Mouse (Mus musculus) layer of hippocampus, adult 18-20 months (tissue): ENCODE results near the gene Vipas39. TPM values are rescaled to one million over a fixed set of nuclear protein-coding genes. Genes with fewer than 3 reads are reported as not detected.
"Not testable (repeated sequence)": the region's sequence is repeated elsewhere in the genome, so short reads cannot be mapped to it uniquely, and the experiment has no call there.

ENCODE experiments used
- DNase-seq, 2 experiments: peaks; one replicate each; pipeline ENCODE4 v3.0.0; 2022; ENCODE audit warnings: low spot score in 2 of 2
- total RNA-seq, 2 experiments: library from RNA; stranded (reverse); gene quantifications; 2 replicates each; pipeline ENCODE4 v1.2.3; 2021

Vipas39 gene
- total RNA-seq, 2 experiments from 2014 or later = 51.8 to 52.9 TPM

GRCm38 (mm10) chr12:87274853-87275831, 9.1 kb upstream of the Vipas39 start:
- DNase-seq = no peak

- DNase-seq = peak in 1 of 2 experiments; percentile 40
These were observed 1.6 kb upstream of the Vipas39 start for GRCm38 (mm10) chr12:87267682-87268081.

GRCm38 (mm10) chr12:87266827-87267603, 959 bp upstream of the Vipas39 start:
- DNase-seq = peak in 1 of 2 experiments; percentile 21

- no peak for DNase-seq
These were observed 612 bp downstream of the Vipas39 start for GRCm38 (mm10) chr12:87265444-87265843.

- no peak for DNase-seq
These were observed 5.5 kb downstream of the Vipas39 start for GRCm38 (mm10) chr12:87260562-87260961.

GRCm38 (mm10) chr12:87256629-87257028, 9.4 kb downstream of the Vipas39 start:
- DNase-seq = no peak

- DNase-seq = no peak
These were observed 12.2 kb downstream of the Vipas39 start for GRCm38 (mm10) chr12:87253878-87254277.

GRCm38 (mm10) chr12:87250161-87250560, 15.9 kb downstream of the Vipas39 start:
- no peak for DNase-seq

- peak in 1 of 2 experiments; percentile 15 for DNase-seq
These were observed 27.4 kb downstream of the Vipas39 start, which contains the start of gene Noxred1 for GRCm38 (mm10) chr12:87238632-87239031. Noxred1 (minus strand) TSS chr12:87238732.

GRCm38 (mm10) chr12:87236882-87237483, 29.1 kb downstream of the Vipas39 start:
- no peak for DNase-seq

GRCm38 (mm10) chr12:87230379-87230895, 35.6 kb downstream of the Vipas39 start:
- no peak for DNase-seq

GRCm38 (mm10) chr12:87229633-87230032, 36.4 kb downstream of the Vipas39 start:
- DNase-seq = no peak

GRCm38 (mm10) chr12:87226801-87227200, 39.3 kb downstream of the Vipas39 start:
- DNase-seq = no peak

- DNase-seq = no peak
These were observed 41.1 kb downstream of the Vipas39 start for GRCm38 (mm10) chr12:87224950-87225349.

- DNase-seq = no peak
These were observed 46.7 kb downstream of the Vipas39 start for GRCm38 (mm10) chr12:87219362-87219761.

- DNase-seq = no peak
These were observed 48.5 kb downstream of the Vipas39 start for GRCm38 (mm10) chr12:87217596-87217995.

- no peak for DNase-seq
These were observed 50.0 kb downstream of the Vipas39 start for GRCm38 (mm10) chr12:87216053-87216452.

GRCm38 (mm10) chr12:87212844-87213606, 53.0 kb downstream of the Vipas39 start:
- no peak for DNase-seq

GRCm38 (mm10) chr12:87205789-87206188, 60.3 kb downstream of the Vipas39 start:
- not testable (repeated sequence) for DNase-seq

GRCm38 (mm10) chr12:87201694-87202093, 64.4 kb downstream of the Vipas39 start:
- no peak for DNase-seq
